Mouse (Mus musculus): ENCODE results near the gene Stk32c.
A peak's percentile ranks its signal among the peaks of the same experiment; 100 is the strongest.

Stk32c gene

GRCm38 (mm10) chr7:139191619-139192018 lies 21.5 kb downstream of the Stk32c start:
- no peak for DNase-seq

GRCm38 (mm10) chr7:139190616-139191015 lies 22.5 kb downstream of the Stk32c start:
- DNase-seq: no peak

GRCm38 (mm10) chr7:139188634-139189207 lies 24.4 kb downstream of the Stk32c start:
- no peak for DNase-seq

GRCm38 (mm10) chr7:139187771-139188633 lies 25.1 kb downstream of the Stk32c start:
- DNase-seq: peak; percentile 70 to 82

- DNase-seq: no peak
Measured at GRCm38 (mm10) chr7:139187277-139187676, 25.8 kb downstream of the Stk32c start.

GRCm38 (mm10) chr7:139186436-139186835 lies 26.7 kb downstream of the Stk32c start:
- DNase-seq: no peak

GRCm38 (mm10) chr7:139185971-139186370 lies 27.1 kb downstream of the Stk32c start:
- no peak for DNase-seq

GRCm38 (mm10) chr7:139184846-139185245 lies 28.3 kb downstream of the Stk32c start:
- DNase-seq: no peak

- no peak for DNase-seq
Measured at GRCm38 (mm10) chr7:139184396-139184795, 28.7 kb downstream of the Stk32c start.

GRCm38 (mm10) chr7:139180058-139180457 lies 33.0 kb downstream of the Stk32c start:
- DNase-seq: no peak

- DNase-seq: no peak
Measured at GRCm38 (mm10) chr7:139179299-139179698, 33.8 kb downstream of the Stk32c start.

- DNase-seq: no peak
Measured at GRCm38 (mm10) chr7:139169143-139169542, 44.0 kb downstream of the Stk32c start.

GRCm38 (mm10) chr7:139164410-139164809 lies 48.7 kb downstream of the Stk32c start:
- no peak for DNase-seq

- peak in 1 of 2 experiments; percentile 15 for DNase-seq
Measured at GRCm38 (mm10) chr7:139158956-139159355, 54.2 kb downstream of the Stk32c start.

GRCm38 (mm10) chr7:139158549-139158948 lies 54.6 kb downstream of the Stk32c start:
- no peak for DNase-seq

- DNase-seq: no peak
Measured at GRCm38 (mm10) chr7:139157541-139157940, 55.6 kb downstream of the Stk32c start.

- no peak for DNase-seq
Measured at GRCm38 (mm10) chr7:139156341-139157058, 56.6 kb downstream of the Stk32c start.

- no peak for DNase-seq
Measured at GRCm38 (mm10) chr7:139152927-139153326, 60.2 kb downstream of the Stk32c start.

- DNase-seq: no peak
Measured at GRCm38 (mm10) chr7:139151116-139151515, 62.0 kb downstream of the Stk32c start.

- no peak for DNase-seq
Measured at GRCm38 (mm10) chr7:139149373-139149772, 63.7 kb downstream of the Stk32c start.

GRCm38 (mm10) chr7:139147360-139147759 lies 65.7 kb downstream of the Stk32c start:
- DNase-seq: no peak

GRCm38 (mm10) chr7:139145891-139146290 lies 67.2 kb downstream of the Stk32c start:
- no peak for DNase-seq

- no peak for DNase-seq
Measured at GRCm38 (mm10) chr7:139143785-139144184, 69.3 kb downstream of the Stk32c start.

Data from cerebellum, postnatal 36 days (tissue).